Mouse (Mus musculus) liver, postnatal 0 days (tissue): ENCODE data around the gene Ankrd6.

Experiments used
- CTCF ChIP-seq: sonication (generic); IDR thresholded peaks from 2 replicates; pipeline ENCODE4 v1.5.1; 2016; ENCODE audit warnings: antibody characterized with exemption, low read depth
- EP300 ChIP-seq: IDR thresholded peaks from 2 replicates; pipeline ENCODE4 v1.6.1; 2016; ENCODE audit warnings: antibody characterized with exemption, low read depth, mild to moderate bottlenecking

GRCm38 (mm10) chr4:32854956-32855355 is 95.7 kb downstream of the Ankrd6 start:
- TF ChIP-seq CTCF = no peak
- no peak for TF ChIP-seq EP300
